Mouse (Mus musculus) adipocyte (in vitro differentiated cells): ENCODE results near the gene Dpy19l1.

Experiments
- DNase-seq: peaks from one replicate; pipeline ENCODE4 v3.0.0-alpha.2; 2016; ENCODE audit warnings: low spot score

Dpy19l1 gene

GRCm38 (mm10) chr9:24470166-24470565, 32.8 kb downstream of the Dpy19l1 start:
- peak; percentile 13 for DNase-seq

- no peak for DNase-seq
These were observed 35.8 kb downstream of the Dpy19l1 start for GRCm38 (mm10) chr9:24467186-24467585.

GRCm38 (mm10) chr9:24466649-24467048, 36.3 kb downstream of the Dpy19l1 start:
- DNase-seq = no peak

- DNase-seq = no peak
These were observed 41.5 kb downstream of the Dpy19l1 start for GRCm38 (mm10) chr9:24461379-24461961.

GRCm38 (mm10) chr9:24453833-24454232, 49.1 kb downstream of the Dpy19l1 start:
- no peak for DNase-seq

- DNase-seq = no peak
These were observed 52.0 kb downstream of the Dpy19l1 start for GRCm38 (mm10) chr9:24450976-24451375.

- no peak for DNase-seq
These were observed 52.4 kb downstream of the Dpy19l1 start for GRCm38 (mm10) chr9:24450524-24450923.

- DNase-seq = no peak
These were observed 68.0 kb downstream of the Dpy19l1 start for GRCm38 (mm10) chr9:24434901-24435300.

- no peak for DNase-seq
These were observed 73.2 kb downstream of the Dpy19l1 start for GRCm38 (mm10) chr9:24429721-24430120.

- no peak for DNase-seq
These were observed 77.3 kb downstream of the Dpy19l1 start for GRCm38 (mm10) chr9:24425679-24426078.

GRCm38 (mm10) chr9:24423241-24423640, 79.7 kb downstream of the Dpy19l1 start:
- no peak for DNase-seq

- no peak for DNase-seq
These were observed 81.1 kb downstream of the Dpy19l1 start for GRCm38 (mm10) chr9:24421888-24422287.

- DNase-seq = no peak
These were observed 81.7 kb downstream of the Dpy19l1 start for GRCm38 (mm10) chr9:24421221-24421620.

- DNase-seq = no peak
These were observed 82.8 kb downstream of the Dpy19l1 start for GRCm38 (mm10) chr9:24420144-24420543.

GRCm38 (mm10) chr9:24418281-24418680, 84.7 kb downstream of the Dpy19l1 start:
- no peak for DNase-seq

GRCm38 (mm10) chr9:24411483-24411882, 91.5 kb downstream of the Dpy19l1 start:
- no peak for DNase-seq

GRCm38 (mm10) chr9:24410439-24410838, 92.5 kb downstream of the Dpy19l1 start:
- DNase-seq = no peak

GRCm38 (mm10) chr9:24407992-24408391, 94.9 kb downstream of the Dpy19l1 start:
- DNase-seq = no peak

- no peak for DNase-seq
These were observed 108.8 kb downstream of the Dpy19l1 start for GRCm38 (mm10) chr9:24394146-24394545.

GRCm38 (mm10) chr9:24390807-24391370, 112.1 kb downstream of the Dpy19l1 start:
- DNase-seq = no peak

- DNase-seq = no peak
These were observed 115.7 kb downstream of the Dpy19l1 start for GRCm38 (mm10) chr9:24387230-24387629.

GRCm38 (mm10) chr9:24379321-24379720, 123.6 kb downstream of the Dpy19l1 start:
- peak; percentile 9 for DNase-seq

- no peak for DNase-seq
These were observed 124.1 kb downstream of the Dpy19l1 start for GRCm38 (mm10) chr9:24378848-24379247.
